ENCODE assay signal across 8 mouse cellular contexts in the genomic region with DNA sequence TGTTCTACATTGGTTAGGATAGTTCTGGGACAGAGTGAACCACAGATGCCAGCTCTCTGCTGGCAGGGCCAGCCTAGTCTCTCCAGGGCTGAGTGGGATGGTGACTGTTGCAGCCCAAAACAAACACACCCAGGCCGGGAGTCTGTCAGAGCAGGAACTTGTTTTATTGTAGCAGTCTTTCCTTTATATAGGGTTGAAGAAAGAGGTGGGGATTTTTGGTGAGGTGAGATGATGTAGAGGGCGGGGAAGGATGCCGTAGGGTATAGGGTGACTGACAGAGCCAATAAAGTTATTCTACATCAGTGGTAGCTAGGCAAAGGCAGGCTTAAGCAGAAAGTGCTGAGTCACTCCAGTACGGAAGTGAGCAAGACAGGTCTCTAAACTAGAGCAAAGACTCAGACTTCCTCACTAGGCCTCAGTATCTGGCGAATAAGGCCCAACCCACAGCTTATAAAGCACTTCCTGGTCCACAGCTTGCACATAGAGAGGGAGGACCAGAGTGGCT.
DNase-seq lines count a peak whose midpoint lies in the region; ATAC-seq lines count a peak whose summit lies in the region.

No protein-coding gene starts in this region.

- peak; percentile 24 to 61 for DNase-seq in adrenal gland, adult (ENCODE audit: inconsistent age in 2 of 2, low spot score in 1 of 2)
- no peak for DNase-seq in adrenal gland, postnatal 10 days
- peak; percentile 19 for DNase-seq in urinary bladder, postnatal 25 days (ENCODE audit: low spot score)
- no peak for DNase-seq in urinary bladder, postnatal 10 days (ENCODE audit: low spot score)
- DNase-seq in layer of hippocampus, postnatal 36 days = peak; percentile 49 to 54
- no peak for DNase-seq in gastrocnemius, adult 18-20 months (ENCODE audit: low spot score)
- DNase-seq in retina, postnatal 1 day = no peak

- peak; percentile 78 for ATAC-seq in neutrophil, adult 5-6 weeks (ENCODE audit: extremely low read depth, insufficient number of reproducible peaks, low FRiP score, poor library complexity, severe bottlenecking)

Comparison
In these comparisons a context has a peak if more than half of its experiments do, and no peak if none do; other contexts are left out.
1. DNase-seq: peak in adrenal gland, adult (2 of 2), urinary bladder, postnatal 25 days (single experiment) and layer of hippocampus, postnatal 36 days (2 of 2); none in adrenal gland, postnatal 10 days (single experiment), urinary bladder, postnatal 10 days (single experiment), gastrocnemius, adult 18-20 months (single experiment) and retina, postnatal 1 day (single experiment).